Mouse (Mus musculus): Measurements from ENCODE around the gene Tcp10a.
"Not testable (repeated sequence)": the region's sequence is repeated elsewhere in the genome, so short reads cannot be mapped to it uniquely, and the experiment has no call there.

GRCm38 (mm10) chr17:7369401-7369800, 45.0 kb downstream of the Tcp10a start:
- TF ChIP-seq CTCF (IDR thresholded peaks at IDR 0.05; ENCODE audit: borderline replicate concordance, extremely low read depth, insufficient read depth, insufficient read length); POLR2A (IDR thresholded peaks at IDR 0.05; ENCODE audit: borderline replicate concordance, extremely low read depth, insufficient read depth, insufficient read length, poor library complexity, severe bottlenecking): not testable (repeated sequence)
